Mouse (Mus musculus): ENCODE measurements around the gene Tmem88.
"Not testable (repeated sequence)": the region's sequence is repeated elsewhere in the genome, so short reads cannot be mapped to it uniquely, and the experiment has no call there.

The Tmem88 gene

DNA sequence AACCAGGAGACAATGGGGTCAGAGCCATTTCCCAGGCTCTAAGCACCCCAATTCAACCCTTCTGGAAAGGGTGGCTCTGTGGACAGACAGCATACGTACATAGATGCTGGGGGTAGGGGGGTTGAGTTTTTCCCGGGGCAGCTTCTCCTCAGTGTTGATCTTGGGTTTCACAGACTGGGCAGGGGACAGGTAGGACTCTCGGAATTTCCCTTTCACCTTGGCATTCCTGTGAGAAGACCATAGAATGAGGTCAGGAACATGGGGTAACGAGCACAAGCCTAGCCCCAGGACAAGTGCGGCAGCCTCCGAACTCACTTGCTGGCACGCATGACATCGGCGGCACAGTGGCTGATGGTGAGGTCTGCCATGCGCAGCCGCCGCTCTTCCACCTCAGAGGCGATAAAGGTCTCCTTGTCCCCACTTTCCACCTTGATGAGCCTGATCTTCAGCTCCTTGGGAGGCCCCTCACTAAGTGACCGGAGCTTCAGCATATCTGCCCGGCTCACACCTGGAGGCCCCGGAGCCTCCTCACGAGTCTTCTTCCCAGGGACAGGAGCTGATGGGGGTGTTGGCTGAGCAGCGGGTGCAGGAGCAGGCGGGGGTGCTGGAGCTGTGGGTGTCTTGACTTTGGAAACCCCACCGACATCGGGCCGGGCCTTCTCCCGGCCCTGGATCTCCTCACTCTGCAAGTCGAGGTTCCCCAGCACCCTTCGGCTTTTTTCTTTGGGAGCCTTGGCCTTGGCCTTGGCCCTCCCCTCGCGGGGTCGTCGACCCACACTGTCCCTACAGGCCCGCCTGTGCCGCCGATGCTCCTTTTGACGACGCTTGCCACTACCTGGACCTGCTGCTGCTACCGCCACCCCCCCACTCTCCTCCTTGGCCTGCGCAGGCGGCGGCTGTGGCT is 5.9 kb upstream of the Tmem88 start:
- DNase-seq: peak; percentile 9 to 22

DNA sequence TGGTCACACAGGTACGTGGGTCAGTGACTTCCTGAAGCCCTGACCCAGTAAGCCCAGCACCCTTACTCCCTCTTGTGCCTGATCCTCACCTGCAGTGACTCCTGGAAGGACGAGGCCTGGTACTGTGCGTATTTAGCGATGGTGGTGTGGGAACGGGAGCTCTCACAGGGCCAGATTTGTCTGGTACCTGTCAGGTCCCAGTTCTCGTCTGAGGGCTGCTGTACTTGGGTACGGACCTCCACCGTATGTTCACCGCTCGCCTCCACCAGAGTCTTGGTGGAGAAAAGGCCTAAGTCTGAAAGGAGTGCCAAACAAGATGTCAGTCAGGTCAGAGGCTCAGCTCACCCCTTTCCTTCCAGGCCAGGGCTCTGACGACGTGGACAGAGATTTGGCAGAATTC is 4.0 kb upstream of the Tmem88 start:
- DNase-seq: peak; percentile 18 to 36

DNA sequence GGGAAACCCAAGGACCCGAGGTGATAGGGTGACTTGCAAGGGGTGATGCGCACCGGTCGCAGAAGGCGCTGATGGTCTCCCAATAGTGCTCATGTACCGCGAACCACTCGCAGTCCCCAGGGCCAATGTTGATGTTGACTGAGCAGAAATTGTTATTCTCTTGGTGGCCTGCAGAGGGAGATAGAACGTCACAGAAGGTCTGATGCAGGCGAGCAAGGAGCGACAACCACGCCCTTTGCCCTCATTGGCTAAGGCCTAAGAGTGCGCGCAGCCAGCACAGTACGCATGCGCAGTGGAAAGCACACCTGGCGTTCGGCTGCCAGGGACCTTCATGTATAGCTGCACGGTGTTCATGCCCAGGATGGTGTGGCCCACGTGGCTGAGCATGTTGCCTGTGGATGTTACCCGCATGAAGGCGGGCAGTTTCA is 3.2 kb upstream of the Tmem88 start:
- DNase-seq: peak; percentile 96 to 97

DNA sequence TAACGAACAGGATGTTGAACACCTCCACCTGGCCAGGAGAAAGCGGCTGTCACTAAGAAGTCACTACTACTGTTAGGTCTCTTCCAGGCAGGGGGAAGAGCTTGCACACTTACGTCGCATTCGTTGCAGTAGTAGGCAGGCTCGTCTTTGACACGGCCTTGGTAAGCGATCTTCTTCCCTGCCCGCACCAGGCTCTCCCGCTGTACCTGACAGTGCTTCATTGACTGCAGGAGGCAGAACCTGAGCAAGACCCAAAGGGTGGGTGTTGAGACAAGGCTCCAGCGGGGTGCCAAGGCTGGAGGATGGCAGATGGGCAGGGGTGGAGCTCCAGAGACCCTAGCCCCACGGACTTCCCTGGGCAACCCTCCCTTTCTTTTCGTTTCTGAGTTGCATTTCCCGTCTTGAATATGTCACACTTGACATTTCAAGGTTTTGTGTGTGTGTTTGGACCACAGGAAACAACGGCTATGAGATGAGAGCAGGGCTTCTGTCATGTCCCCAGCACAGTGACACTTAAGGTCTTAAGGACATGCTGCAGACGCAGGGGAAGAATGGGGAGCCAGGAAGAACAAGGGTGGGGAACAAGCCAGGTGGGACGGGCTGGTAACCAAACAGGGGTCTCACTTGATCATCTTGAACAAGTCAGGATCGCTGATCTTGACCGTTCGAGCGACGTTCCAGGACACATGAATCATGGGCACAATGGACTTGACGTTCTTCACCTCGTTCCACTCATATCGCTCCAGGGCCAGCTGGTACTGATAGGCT is 2.2 kb upstream of the Tmem88 start:
- peak; percentile 27 to 34 for DNase-seq

DNA sequence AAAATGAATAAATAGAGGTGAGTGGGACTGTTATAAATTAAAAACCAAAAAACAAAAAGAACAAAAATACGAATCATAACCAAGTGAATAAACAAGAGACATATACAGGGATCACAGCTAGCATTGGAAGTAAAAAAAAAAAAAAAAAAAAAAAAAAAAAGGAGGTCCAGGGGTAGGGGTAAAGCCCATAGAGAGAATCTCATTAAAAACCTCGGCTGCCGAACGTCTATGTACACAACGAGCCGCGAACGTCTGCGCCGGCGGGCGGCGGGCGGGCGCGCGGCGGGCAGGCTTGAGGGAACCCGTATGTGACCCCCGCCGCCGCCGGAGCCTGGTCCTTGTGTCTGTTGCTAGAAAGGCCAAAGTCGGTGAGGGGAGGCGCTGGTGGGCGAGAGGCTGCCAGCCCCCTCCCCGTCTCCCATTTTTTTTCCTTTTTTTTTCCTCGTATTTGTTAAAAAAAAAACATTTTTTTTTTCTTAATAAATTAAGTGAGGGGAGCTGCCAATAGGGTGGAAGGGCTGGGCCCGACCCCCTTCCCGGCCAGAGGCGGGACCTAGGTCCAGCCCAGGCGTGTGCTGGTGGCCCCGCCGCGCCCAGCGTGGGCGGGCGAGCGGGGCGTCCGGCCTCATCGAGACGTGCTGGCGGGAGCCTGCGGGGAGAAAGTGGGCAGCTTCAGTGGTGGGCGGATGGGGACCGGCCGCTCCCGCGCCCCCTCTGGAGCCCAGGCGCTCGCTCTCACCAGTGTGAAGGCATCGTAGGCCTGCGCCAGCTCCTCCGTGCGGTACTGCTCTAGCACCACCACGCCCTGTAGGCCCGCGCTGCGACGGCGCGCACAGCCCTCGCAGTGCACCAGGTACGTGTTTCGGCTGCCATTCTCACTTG is 1.4 kb upstream of the Tmem88 start:
- DNase-seq: peak; percentile 9 to 41

DNA sequence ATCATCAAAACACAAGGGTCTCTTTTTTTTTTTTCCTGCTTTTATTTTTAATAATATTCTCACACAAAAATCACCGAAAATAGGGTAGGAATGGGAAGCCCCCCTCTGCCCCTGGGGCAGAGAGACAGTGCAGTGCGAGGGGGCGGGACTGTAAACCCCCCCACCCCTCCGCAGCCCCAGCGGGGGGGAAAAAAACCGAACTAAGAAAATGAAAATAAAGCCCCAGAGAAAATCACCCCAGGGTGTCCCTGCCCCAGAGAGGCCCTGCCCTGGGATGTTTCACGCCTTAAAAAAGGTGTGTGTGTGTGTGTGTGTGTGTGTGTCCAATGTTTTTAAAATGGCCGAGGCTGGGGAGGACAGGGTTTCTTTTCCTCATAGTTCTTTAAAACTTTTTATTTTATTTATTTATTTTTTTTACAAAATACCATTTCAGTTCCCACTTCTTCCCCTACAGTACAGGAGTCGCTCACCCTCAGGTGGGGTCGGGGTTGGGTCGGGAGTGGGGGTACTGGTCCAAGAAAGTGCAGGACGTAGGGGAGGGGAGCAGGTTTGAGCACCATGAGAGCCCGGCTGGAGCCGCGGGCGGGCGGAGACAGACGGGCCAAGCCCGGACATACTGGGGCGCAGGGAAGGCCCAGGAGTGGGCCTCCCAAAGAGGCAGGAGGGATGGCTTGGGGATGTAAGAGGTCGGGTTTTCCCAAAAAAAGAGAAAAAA is 609 bp upstream of the Tmem88 start:
- peak; percentile 20 to 24 for DNase-seq

DNA sequence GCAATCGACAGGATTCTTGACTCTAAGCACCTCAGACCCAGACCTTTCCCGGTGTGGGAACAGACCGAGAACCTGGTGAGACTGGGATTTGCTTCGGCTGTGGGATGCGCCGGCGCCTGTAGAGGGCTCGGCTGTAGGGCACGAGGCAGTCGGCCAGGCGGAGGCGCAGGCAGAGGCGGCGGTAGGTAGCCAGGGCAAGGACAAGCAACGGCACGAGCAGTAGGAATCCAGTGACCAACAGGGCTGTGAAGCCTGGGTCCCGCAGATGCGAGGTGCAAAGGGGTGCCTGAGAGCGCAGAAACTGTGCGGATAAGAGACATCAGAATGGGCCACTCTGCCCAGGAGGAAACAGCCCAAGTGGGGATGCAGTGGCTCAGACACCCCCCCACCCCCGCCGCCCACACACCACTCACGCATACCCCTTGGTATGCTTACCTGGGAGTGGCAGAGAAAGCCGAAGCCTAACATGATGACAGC is 415 bp downstream of the Tmem88 start:
- DNase-seq: peak; percentile 62 to 66

DNA sequence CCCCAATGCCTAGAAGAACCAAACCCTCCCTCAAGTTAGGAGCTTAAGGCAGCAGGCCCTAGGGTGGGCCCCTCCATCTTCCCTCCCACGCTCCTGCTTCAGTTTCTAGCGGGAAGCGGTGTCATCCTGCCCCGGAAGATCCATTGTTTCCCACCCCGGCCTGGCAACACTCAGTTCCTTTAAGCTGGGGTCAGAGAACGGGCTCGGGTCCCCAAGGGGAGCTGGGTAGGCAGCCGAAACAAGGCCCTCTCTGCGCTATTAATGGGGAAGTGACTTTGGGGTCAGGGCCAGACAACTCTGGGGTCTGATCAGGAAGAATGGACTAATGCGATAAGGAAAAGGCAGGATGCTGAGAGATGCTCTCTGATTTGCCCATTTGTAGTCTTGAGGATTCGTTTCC is 1.3 kb downstream of the Tmem88 start:
- peak; percentile 14 to 29 for DNase-seq

DNA sequence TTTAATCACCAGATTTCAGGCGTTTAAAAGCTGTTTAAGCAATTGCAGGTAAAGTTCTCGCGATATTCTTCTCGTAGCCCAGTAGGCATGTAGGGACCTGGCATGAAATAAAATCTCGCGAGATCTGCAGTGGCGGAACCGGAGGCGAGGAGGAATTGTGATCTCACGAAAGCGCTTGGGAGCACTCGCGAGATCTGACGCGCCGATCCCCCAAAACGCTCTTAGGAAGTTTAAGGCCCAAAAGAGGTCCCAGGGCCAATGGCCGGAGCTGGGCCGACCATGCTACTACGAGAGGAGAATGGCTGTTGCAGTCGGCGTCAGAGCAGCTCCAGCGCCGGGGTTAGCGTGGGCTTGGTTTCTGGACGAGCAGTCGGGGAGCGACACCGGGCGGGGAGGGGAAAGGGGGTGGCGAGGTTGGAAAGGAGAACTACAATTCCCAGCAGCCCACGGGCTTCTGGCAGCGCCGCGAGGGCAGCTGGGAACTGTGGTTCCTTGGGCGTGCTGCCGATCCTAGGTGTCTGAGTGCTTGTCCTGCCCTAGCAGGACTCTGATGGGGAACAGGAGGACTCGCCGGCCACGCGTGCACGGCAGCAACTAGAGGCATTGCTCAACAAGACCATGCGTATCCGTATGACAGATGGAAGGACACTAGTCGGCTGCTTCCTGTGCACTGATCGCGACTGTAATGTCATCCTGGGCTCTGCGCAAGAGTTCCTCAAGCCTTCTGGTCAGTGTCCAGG is 2.2 kb downstream of the Tmem88 start:
- DNase-seq: peak; percentile 94 to 97

DNA sequence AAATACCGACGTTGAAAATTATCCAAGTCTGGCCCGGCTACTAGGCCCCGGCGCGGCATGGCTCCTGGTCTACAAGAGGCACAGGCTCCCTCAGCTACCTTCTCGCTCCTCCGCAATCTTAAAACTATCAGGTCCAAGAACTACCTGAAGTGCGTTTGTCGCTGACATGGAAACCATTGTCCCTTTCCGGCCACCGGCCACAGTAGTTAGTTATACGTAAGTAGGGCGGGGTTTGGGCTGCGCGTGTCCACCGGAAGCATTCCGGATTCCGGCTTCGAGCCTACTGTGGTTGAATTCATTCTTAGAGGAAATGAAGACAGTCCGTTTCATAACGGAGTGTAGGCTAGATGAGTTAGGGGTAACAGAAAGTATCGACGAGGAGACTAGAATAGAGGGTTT is 2.8 kb downstream of the Tmem88 start, which contains the start of the genes Naa38 and Cyb5d1:
TSS of gene Naa38 (plus strand) at position 253 of the 399 bp plus-strand sequence.
TSS of gene Cyb5d1 (minus strand) at position 397 of the 399 bp plus-strand sequence.
- DNase-seq: peak; percentile 94 to 95

DNA sequence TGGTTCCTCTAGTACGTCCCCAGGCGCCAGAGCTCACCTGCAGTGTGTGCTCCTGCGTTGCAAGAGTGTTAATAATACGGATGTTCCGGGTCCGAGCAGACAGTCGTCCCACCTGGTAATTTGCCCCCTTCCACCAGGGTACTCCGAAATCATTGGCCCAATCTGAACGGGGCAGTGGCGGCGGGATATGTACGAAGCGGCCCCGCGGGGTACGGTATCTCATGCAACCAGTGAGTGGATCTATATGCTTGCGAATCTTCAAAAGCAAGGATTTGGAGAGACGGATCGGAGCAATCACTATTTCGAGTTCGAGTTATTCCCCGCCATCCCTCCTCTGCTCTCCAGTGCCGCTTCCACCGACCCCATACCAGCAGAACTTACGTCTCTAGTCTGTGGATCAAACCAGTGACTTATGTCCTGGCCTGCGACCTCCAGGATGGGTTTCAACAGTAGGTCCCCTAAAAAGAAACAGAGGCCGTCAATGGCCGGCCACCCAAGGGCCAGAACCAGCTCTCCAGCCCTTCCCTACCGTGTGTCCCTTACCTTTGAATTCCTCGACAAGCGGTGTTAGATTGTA is 3.4 kb downstream of the Tmem88 start:
- DNase-seq: not testable (repeated sequence)

DNA sequence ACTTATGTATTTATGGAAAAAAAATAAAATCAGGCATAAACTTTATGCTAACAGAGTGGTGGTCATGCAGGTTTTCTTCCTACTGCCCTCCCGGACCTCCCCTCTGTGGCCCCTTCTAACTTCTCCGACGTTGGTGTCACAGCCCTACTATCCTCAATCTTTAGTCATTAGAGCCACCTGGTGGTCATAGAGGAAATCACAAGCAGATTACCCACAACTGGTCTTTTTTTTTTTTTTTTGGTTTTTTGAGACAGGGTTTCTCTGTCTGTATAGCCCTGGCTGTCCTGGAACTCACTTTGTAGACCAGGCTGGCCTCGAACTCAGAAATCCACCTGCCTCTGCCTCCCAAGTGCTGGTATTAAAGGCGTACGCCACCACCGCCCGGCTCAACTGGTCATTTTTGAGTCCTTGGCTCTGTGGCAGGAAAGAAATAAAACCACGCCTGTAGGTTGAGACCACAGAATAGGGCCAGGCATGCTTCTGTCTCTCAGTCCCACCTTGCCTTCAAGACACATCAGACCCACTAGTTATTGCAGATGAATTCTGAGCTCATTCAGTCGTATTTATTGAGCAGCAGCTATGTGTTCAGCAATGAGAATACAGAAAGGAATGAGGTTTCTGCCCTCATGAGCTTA is 7.5 kb downstream of the Tmem88 start:
- DNase-seq: peak; percentile 79 to 81

DNA sequence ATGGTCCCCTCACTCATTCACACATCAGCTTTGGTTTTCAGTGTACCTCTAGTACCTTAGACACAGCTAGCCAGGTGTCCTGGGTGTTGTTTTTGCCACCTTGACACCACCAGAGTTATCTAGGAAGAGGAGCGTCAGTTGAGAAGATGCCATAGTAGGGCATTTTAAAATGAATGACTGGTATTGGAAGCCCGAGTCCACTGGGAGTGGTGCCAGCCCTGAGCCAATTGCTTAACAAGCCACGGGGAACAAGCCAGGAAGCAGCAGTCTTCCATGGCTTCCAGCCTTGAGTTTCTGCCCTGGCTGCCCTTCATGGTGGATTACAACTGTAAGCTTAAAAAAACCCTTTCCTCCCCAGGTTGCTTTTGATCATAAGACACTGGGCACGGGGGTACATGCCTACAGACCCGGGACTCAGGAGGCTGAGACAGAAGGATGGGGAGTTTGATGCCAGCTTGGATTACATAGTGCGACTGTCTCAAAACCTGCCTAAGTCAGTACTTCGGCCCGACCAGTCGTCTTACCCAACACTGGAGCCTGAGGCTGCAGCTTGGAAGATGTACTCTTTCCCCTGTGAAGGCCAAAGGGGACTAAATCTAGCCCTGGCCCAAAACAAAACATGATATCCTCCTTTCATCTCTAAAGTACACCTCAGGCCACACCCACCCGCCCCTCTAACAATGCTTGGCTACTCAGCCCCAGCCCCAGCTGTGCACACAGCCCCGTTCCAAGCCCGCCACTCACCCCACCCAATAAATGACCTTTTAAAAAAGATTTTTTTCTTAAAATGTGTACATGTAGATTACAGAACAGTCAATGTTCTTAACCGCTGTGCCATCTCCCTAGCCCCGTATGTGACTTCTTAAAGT is 8.3 kb downstream of the Tmem88 start:
- DNase-seq: peak; percentile 49 to 51

DNA sequence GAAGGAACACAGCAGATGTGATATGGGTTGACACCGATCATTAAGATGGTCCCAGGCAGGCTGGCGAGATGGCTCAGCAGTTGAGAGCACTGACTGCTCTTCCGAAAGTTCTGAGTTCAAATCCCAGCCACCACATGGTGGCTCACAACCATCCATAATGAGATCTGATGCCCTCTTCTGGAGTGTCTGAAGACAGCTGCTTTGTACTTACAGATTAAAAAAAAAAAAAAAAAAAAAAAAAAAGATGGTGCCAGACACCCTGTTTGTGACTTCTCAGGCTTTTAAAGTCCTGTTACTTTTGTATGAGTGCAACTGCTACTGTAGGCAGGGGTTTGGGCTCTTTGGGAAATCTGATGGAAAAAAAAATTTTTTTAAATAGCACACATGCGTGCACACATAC is 9.4 kb downstream of the Tmem88 start:
- DNase-seq: no peak

DNA sequence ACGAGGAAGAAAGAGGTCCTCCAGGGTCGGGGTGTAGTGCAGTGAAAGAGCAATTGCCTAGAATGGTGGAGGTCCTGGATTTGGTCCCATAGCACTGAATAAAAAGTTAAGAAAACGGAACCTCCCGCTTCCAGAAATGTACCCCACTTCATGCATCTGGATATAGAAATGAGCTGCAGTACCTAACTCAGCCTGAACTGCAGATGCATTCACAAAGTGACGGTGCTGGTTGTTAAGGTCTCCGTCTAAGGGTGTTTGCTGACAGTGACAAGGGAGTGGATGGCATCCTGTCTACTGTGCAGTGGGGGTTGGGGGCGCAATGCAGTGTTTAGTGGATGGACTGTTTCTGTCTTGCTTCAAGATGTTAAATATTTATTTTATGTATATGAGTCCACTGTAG is 11.3 kb downstream of the Tmem88 start:
- DNase-seq: no peak

DNA sequence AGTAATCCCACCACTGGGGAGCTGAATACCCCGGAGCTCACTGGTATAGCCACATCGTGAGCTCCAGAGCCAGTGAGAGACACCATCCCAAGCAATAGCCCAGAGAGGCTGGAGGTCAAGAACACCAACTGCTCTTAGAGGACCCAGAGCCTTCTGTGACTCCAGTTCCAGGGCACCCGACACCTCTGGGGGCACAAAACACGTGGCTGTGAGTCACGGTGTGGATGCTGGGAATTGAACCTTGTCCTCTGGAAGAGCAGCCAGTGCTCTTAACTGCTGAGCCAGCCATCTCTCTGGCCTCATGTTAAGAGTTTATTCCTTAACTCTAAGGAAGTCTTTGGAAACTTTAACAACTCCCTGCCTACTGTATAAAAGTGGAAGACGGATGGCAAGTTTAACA is 13.1 kb downstream of the Tmem88 start:
- DNase-seq: no peak

DNA sequence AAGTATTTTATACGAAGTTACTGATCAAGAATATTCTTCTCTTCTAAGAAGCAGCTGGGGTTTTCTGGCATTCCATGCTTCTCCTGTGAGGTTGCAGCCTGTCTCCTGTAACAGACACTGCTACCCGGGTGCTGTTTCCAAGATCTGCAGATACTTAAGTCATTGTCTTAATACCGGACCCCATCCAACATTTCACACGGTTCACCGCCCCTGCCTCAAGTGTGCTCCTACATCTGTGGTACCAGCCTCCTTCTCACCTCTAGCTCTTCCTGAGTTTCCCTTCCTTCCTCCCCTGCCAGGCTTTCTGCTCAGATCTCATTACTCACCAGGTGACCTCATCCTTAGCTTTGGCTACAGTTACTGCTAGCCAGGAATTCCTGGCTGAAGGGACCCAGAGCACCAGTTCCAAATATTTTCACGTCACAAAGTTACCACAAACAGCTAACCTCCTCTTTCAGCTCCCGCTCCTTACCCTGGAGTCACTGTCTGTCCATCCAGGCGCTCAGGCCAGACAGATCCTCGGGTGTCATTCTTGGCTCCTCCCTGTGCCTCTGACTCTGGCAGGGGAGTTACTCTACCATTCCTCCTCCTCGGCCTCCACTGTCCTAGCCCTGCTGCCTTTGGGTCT is 15.4 kb downstream of the Tmem88 start:
- DNase-seq: peak in 1 of 2 experiments; percentile 33

DNA sequence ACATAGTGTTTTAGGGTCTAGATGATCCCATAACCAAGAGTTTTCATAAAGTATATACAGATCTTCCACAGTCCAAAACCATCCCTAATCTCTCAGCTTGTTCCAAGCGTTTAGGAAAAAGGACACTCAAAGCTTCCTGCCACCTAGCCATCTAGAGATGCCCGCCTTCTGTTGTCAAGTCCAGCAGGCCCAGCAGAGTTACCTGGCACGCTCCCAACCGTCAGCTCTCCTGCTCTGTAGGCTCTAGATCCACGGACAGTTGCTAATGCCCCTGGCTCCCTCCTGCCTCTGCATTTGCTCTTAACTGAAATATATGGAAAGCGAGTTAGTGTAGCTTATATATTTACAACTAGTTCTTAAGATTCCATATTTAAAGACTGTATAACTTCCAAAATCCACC is 16.7 kb downstream of the Tmem88 start:
- peak; percentile 74 to 79 for DNase-seq

DNA sequence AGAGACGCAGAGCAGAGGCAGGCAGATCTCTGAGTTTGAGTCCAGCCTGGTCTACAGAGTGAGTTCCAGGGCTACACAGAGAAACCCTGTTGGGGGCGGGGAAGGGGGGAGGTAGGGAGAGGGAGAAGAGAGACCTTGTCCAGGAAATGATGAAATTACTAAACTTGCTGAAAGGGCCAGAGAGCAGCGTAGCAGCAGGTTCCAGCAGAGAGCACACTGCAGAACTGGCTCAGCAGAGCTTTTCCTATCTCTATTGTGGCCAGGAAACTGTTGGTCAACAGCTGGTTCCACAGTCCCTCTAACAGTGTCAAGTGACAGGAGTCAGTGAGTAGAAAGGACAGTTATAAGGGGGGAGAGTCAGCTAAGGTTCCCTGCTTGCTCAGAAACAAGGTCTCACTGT is 18.4 kb downstream of the Tmem88 start:
- no peak for DNase-seq
